Comparison of ENCODE assay signal across 8 mouse cellular contexts in genomic region chr9:107335909-107336308, GRCm38 (mm10). TPM values are rescaled to one million over a fixed set of nuclear protein-coding genes. Genes with fewer than 3 reads are reported as not detected.
A peak's percentile ranks its signal among the peaks of the same experiment; 100 is the strongest.
DNase-seq lines count a peak whose midpoint lies in the region; ATAC-seq lines count a peak whose summit lies in the region.

No protein-coding gene starts in this region.

- DNase-seq in midbrain, embryonic 11.5 days (ENCODE audit: low spot score, missing footprints), result peak; percentile 91
- DNase-seq in adrenal gland, adult (ENCODE audit: inconsistent age in 2 of 2, low spot score in 1 of 2), result peak; percentile 67 to 92
- DNase-seq in heart, embryonic 10.5 days (ENCODE audit: low spot score), result peak; percentile 90
- DNase-seq in left cerebral cortex, postnatal 14 days (ENCODE audit: low spot score in 2 of 2), result peak; percentile 73 to 74
- peak; percentile 76 for DNase-seq in thymus, postnatal 14 days

- intact Hi-C loops in left cerebral cortex, postnatal 14 days (cut with DNase I), result loop anchor here (1.0 kb wide), 1 partner anchor 42 kb away; no protein-coding TSS in a partner anchor

- H3K27ac ChIP-seq in midbrain, embryonic 11.5 days (ENCODE audit: low read depth, low read length), result no peak overlapping the region
- H3K27ac ChIP-seq in midbrain, embryonic 15.5 days, result no peak overlapping the region
- H3K27ac ChIP-seq in heart, embryonic 10.5 days, result no peak overlapping the region

- H3K27me3 ChIP-seq in midbrain, embryonic 11.5 days (ENCODE audit: control insufficient read depth, insufficient read depth, low read length), result no peaks in the 10 kb centered on the region
- H3K27me3 ChIP-seq in midbrain, embryonic 15.5 days (replicated peaks), result no peaks in the 10 kb centered on the region
- no peaks in the 10 kb centered on the region; the same call in 1 of the 2 replicates for H3K27me3 ChIP-seq in heart, embryonic 10.5 days (ENCODE audit: insufficient read depth, poor library complexity, severe bottlenecking)

- no peak overlapping the region for H3K4me3 ChIP-seq in midbrain, embryonic 11.5 days (ENCODE audit: low read depth, low read length)
- H3K4me3 ChIP-seq in midbrain, embryonic 15.5 days, result no peak overlapping the region
- no peak overlapping the region for H3K4me3 ChIP-seq in heart, embryonic 10.5 days

- H3K4me1 ChIP-seq in midbrain, embryonic 11.5 days (ENCODE audit: control insufficient read depth, insufficient read depth, low read length), result peaks cover 7% of the 10 kb centered on the region; the same call in 1 of the 2 replicates
- peaks cover 26% of the 10 kb centered on the region for H3K4me1 ChIP-seq in midbrain, embryonic 15.5 days
- peaks cover 15% of the 10 kb centered on the region for H3K4me1 ChIP-seq in heart, embryonic 10.5 days

- no peak for ATAC-seq in midbrain, embryonic 11.5 days (ENCODE audit: low FRiP score)
- ATAC-seq in midbrain, embryonic 15.5 days (replicated peaks), result no peak
- peak; percentile 48 for ATAC-seq in common myeloid progenitor, adult 5-6 weeks (replicated peaks; ENCODE audit: low read depth, poor library complexity, severe bottlenecking)
- peak; percentile 41; the same call in 1 of the 2 replicates for ATAC-seq in neutrophil, adult 5-6 weeks (ENCODE audit: extremely low read depth, insufficient number of reproducible peaks, low FRiP score, poor library complexity, severe bottlenecking)

- no peaks in the 10 kb centered on the region for H3K9me3 ChIP-seq in midbrain, embryonic 11.5 days (ENCODE audit: control insufficient read depth, low read length)
- no peaks in the 10 kb centered on the region for H3K9me3 ChIP-seq in midbrain, embryonic 15.5 days
- H3K9me3 ChIP-seq in heart, embryonic 10.5 days, result no peaks in the 10 kb centered on the region

- H3K36me3 ChIP-seq in midbrain, embryonic 11.5 days (ENCODE audit: control insufficient read depth, insufficient read depth, low read length), result no peaks in the 10 kb centered on the region; the same call in 1 of the 2 replicates
- no peaks in the 10 kb centered on the region; the same call in 1 of the 2 replicates for H3K36me3 ChIP-seq in midbrain, embryonic 15.5 days (replicated peaks)
- H3K36me3 ChIP-seq in heart, embryonic 10.5 days, result peaks cover 13% of the 10 kb centered on the region; the same call in 1 of the 2 replicates

- WGBS in midbrain, embryonic 11.5 days, result 9% methylated on average over 5 of the region's 5 CpGs
- 13% methylated on average over 5 of the region's 5 CpGs for WGBS in midbrain, embryonic 15.5 days
- WGBS in heart, embryonic 10.5 days, result 10% methylated on average over 5 of the region's 5 CpGs

- H3K9ac ChIP-seq in midbrain, embryonic 11.5 days (ENCODE audit: low read length), result no peak overlapping the region
- H3K9ac ChIP-seq in midbrain, embryonic 15.5 days, result no peak overlapping the region

- H3K4me2 ChIP-seq in midbrain, embryonic 11.5 days, result no peak overlapping the region
- H3K4me2 ChIP-seq in midbrain, embryonic 15.5 days, result no peak overlapping the region

RNA-seq across cellular contexts. Expression of gene Hemk1, which starts 2.2 kb away (rescaled TPM):
- 9.9 and 10.7 TPM in 2 replicates for polyA plus RNA-seq in midbrain, embryonic 11.5 days (2014; fragmentation: Nextera tagmentation; extraction: Ambion mirVana)
- polyA plus RNA-seq in midbrain, embryonic 15.5 days (2015; fragmentation: Nextera tagmentation; extraction: Ambion mirVana), result 20.1 and 21.1 TPM in 2 replicates
- total RNA-seq in common myeloid progenitor, adult 5-6 weeks (2017), result 8.1 and 16.1 TPM in 2 replicates
- polyA plus RNA-seq in heart, embryonic 10.5 days (2016; fragmentation: Nextera tagmentation; extraction: Ambion mirVana), result 13.4 and 14.6 TPM in 2 replicates
- 10 to 100 TPM; 16.5 to 16.6 TPM for total RNA-seq in left cerebral cortex, postnatal 14 days (2021)
- 9.7 and 12.6 TPM in 2 replicates for total RNA-seq in neutrophil, adult 5-6 weeks (2017)

RNA-seq across cellular contexts. Expression of gene 6430571L13Rik, which starts 4.5 kb away (rescaled TPM):
- 2.0 and 2.3 TPM in 2 replicates for polyA plus RNA-seq in midbrain, embryonic 11.5 days (2014; fragmentation: Nextera tagmentation; extraction: Ambion mirVana)
- 9.7 TPM in 2 replicates for polyA plus RNA-seq in midbrain, embryonic 15.5 days (2015; fragmentation: Nextera tagmentation; extraction: Ambion mirVana)
- total RNA-seq in common myeloid progenitor, adult 5-6 weeks (2017), result 0.23 and 0.44 TPM in 2 replicates
- 0.74 and 1.2 TPM in 2 replicates for polyA plus RNA-seq in heart, embryonic 10.5 days (2016; fragmentation: Nextera tagmentation; extraction: Ambion mirVana)
- total RNA-seq in left cerebral cortex, postnatal 14 days (2021), result 1 to 10 TPM; 2.4 to 3.4 TPM
- total RNA-seq in neutrophil, adult 5-6 weeks (2017), result 0.12 TPM in 1 of 2 replicates, not detected in the other

RNA-seq across cellular contexts. Expression of gene Cish, which starts 40.1 kb away (rescaled TPM):
- polyA plus RNA-seq in midbrain, embryonic 11.5 days (2014; fragmentation: Nextera tagmentation; extraction: Ambion mirVana), result 4.0 and 4.2 TPM in 2 replicates
- polyA plus RNA-seq in midbrain, embryonic 15.5 days (2015; fragmentation: Nextera tagmentation; extraction: Ambion mirVana), result 7.2 and 7.4 TPM in 2 replicates
- 0.27 and 0.39 TPM in 2 replicates for total RNA-seq in common myeloid progenitor, adult 5-6 weeks (2017)
- 9.4 and 13.2 TPM in 2 replicates for polyA plus RNA-seq in heart, embryonic 10.5 days (2016; fragmentation: Nextera tagmentation; extraction: Ambion mirVana)
- total RNA-seq in left cerebral cortex, postnatal 14 days (2021), result 10 to 100 TPM in 1 of 2 experiments, 1 to 10 TPM in 1; 6.7 to 11.1 TPM
- 0.58 and 0.61 TPM in 2 replicates for total RNA-seq in neutrophil, adult 5-6 weeks (2017)

RNA-seq across cellular contexts. Expression of gene Mapkapk3, which starts 46.2 kb away (rescaled TPM):
- polyA plus RNA-seq in midbrain, embryonic 11.5 days (2014; fragmentation: Nextera tagmentation; extraction: Ambion mirVana), result 2.5 and 2.7 TPM in 2 replicates
- 2.2 TPM in 2 replicates for polyA plus RNA-seq in midbrain, embryonic 15.5 days (2015; fragmentation: Nextera tagmentation; extraction: Ambion mirVana)
- total RNA-seq in common myeloid progenitor, adult 5-6 weeks (2017), result 61.4 and 71.9 TPM in 2 replicates
- polyA plus RNA-seq in heart, embryonic 10.5 days (2016; fragmentation: Nextera tagmentation; extraction: Ambion mirVana), result 7.1 and 10.1 TPM in 2 replicates
- total RNA-seq in left cerebral cortex, postnatal 14 days (2021), result 1 to 10 TPM; 2.4 to 2.7 TPM
- total RNA-seq in neutrophil, adult 5-6 weeks (2017), result 41.0 and 43.6 TPM in 2 replicates

Comparison
In these comparisons a context has a peak if more than half of its experiments do, and no peak if none do; other contexts are left out.
1. ATAC-seq: peak in common myeloid progenitor, adult 5-6 weeks (single experiment) and neutrophil, adult 5-6 weeks (single experiment); none in midbrain, embryonic 11.5 days (single experiment) and midbrain, embryonic 15.5 days (single experiment).
2. Peak in every context shown above with its lines, with median percentiles within 50 percentile points of each other: DNase-seq.